15 mouse cellular contexts compared by ENCODE assay signal in the genomic region with DNA sequence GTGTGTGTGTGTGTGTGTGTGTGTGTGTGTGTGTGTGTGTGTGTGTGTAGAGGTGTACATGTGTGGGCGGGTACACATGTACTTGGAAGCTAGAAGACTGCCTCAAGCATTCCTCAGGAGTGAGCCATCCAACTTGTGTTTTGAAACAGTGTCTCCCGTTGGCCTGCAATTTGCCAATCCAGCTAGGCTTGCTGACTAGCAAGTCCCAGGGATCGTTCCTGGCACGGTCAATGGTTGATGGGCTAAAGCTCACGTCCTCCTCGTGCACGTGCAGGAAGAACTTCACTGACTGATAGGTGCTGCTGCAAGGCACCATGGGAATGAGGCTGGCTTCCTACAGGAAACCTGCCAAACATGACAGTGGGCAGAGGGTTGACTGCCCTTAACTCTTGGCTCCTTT. TPM values are rescaled to one million over a fixed set of nuclear protein-coding genes. Genes with fewer than 3 reads are reported as not detected.
DNase-seq lines count a peak whose midpoint lies in the region; ATAC-seq lines count a peak whose summit lies in the region.
"Had no signal": no experiment of that assay in that cellular context is flagged by ENCODE, and none has a peak within 500 bp of the region (broad histone marks: within the 10 kb centered on the region; RNA-seq: fewer than 3 reads in every experiment).

No protein-coding gene starts in this region.

- 0 out of 2 replicates have a peak, but pooled peaks have one; percentile 9 for ATAC-seq in liver, embryonic 12.5 days
- ATAC-seq in liver, embryonic 11.5 days (replicated peaks; ENCODE audit: low FRiP score), result no peak
- ATAC-seq in hindbrain, embryonic 14.5 days (ENCODE audit: low FRiP score), result no peak
- ATAC-seq: liver, postnatal 0 days had no signal

- no peaks in the 10 kb centered on the region for H3K27me3 ChIP-seq in liver, embryonic 12.5 days (replicated peaks)
- H3K27me3 ChIP-seq in liver, embryonic 11.5 days (replicated peaks; ENCODE audit: control insufficient read depth, insufficient read depth, low read length), result no peaks in the 10 kb centered on the region
- H3K27me3 ChIP-seq in hindbrain, embryonic 14.5 days (ENCODE audit: control insufficient read depth, insufficient read depth, low read length), result no peaks in the 10 kb centered on the region
- H3K27me3 ChIP-seq: forebrain, embryonic 12.5 days; hindbrain, embryonic 13.5 days; midbrain, embryonic 12.5 days had no signal

- no peak overlapping the region for H3K4me2 ChIP-seq in liver, embryonic 12.5 days
- H3K4me2 ChIP-seq in liver, embryonic 11.5 days, result no peak overlapping the region
- no peak overlapping the region for H3K4me2 ChIP-seq in hindbrain, embryonic 14.5 days (replicated peaks)
- H3K4me2 ChIP-seq: forebrain, embryonic 12.5 days; hindbrain, embryonic 13.5 days; midbrain, embryonic 12.5 days had no signal

- no peak overlapping the region for H3K27ac ChIP-seq in liver, embryonic 12.5 days
- H3K27ac ChIP-seq in liver, embryonic 11.5 days (ENCODE audit: low read depth, low read length), result no peak overlapping the region
- H3K27ac ChIP-seq in hindbrain, embryonic 14.5 days, result no peak overlapping the region
- H3K27ac ChIP-seq: forebrain, embryonic 12.5 days; heart, adult 2 months; hindbrain, embryonic 13.5 days; left cerebral cortex, adult 2 months; midbrain, embryonic 12.5 days had no signal

- no peaks in the 10 kb centered on the region for H3K9me3 ChIP-seq in liver, embryonic 12.5 days (replicated peaks)
- no peaks in the 10 kb centered on the region for H3K9me3 ChIP-seq in liver, embryonic 11.5 days (ENCODE audit: control insufficient read depth, low read length)
- no peaks in the 10 kb centered on the region for H3K9me3 ChIP-seq in hindbrain, embryonic 14.5 days (ENCODE audit: control insufficient read depth, low read length)
- H3K9me3 ChIP-seq: forebrain, embryonic 12.5 days; hindbrain, embryonic 13.5 days; midbrain, embryonic 12.5 days had no signal

- 89% methylated on average over 7 of the region's 7 CpGs for WGBS in liver, embryonic 12.5 days (ENCODE audit: insufficient replicate concordance)
- 83% methylated on average over 7 of the region's 7 CpGs for WGBS in liver, embryonic 11.5 days
- WGBS in hindbrain, embryonic 14.5 days, result 94% methylated on average over 7 of the region's 7 CpGs

- H3K4me3 ChIP-seq in liver, embryonic 12.5 days, result no peak overlapping the region
- no peak overlapping the region for H3K4me3 ChIP-seq in liver, embryonic 11.5 days (ENCODE audit: low read depth, low read length)
- H3K4me3 ChIP-seq in hindbrain, embryonic 14.5 days (replicated peaks; ENCODE audit: low read length), result no peak overlapping the region
- H3K4me3 ChIP-seq: forebrain, embryonic 12.5 days; heart, adult 2 months; hindbrain, embryonic 13.5 days; left cerebral cortex, adult 2 months; midbrain, embryonic 12.5 days had no signal

- H3K4me1 ChIP-seq in liver, embryonic 12.5 days, result peaks cover 17% of the 10 kb centered on the region
- peaks cover 5% of the 10 kb centered on the region for H3K4me1 ChIP-seq in liver, embryonic 11.5 days (replicated peaks; ENCODE audit: control insufficient read depth, insufficient read depth, low read length)
- peaks cover 9% of the 10 kb centered on the region for H3K4me1 ChIP-seq in hindbrain, embryonic 14.5 days (replicated peaks; ENCODE audit: control insufficient read depth, insufficient read depth, low read length)

- DNase-seq in kidney, adult 11 months, result peak; percentile 77
- DNase-seq in kidney, postnatal 14 days, result no peak
- DNase-seq in liver, embryonic 11.5 days (ENCODE audit: low spot score), result no peak
- DNase-seq in fibroblast of lung, adult 2 months (ENCODE audit: low read depth), result peak; percentile 45
- no peak for DNase-seq in hindbrain, embryonic 14.5 days (ENCODE audit: low spot score)
- DNase-seq in thymus, adult 18-20 months, result no peak
- DNase-seq: cerebellum, adult 11-12 months; liver, postnatal 0 days had no signal

- no peak overlapping the region for H3K9ac ChIP-seq in liver, embryonic 12.5 days
- no peak overlapping the region for H3K9ac ChIP-seq in liver, embryonic 11.5 days (ENCODE audit: low read depth, low read length)
- no peak overlapping the region for H3K9ac ChIP-seq in hindbrain, embryonic 14.5 days
- H3K9ac ChIP-seq: forebrain, embryonic 12.5 days; hindbrain, embryonic 13.5 days; liver, postnatal 0 days; midbrain, embryonic 12.5 days had no signal

- peaks cover 85% of the 10 kb centered on the region for H3K36me3 ChIP-seq in liver, embryonic 12.5 days
- H3K36me3 ChIP-seq in liver, embryonic 11.5 days (ENCODE audit: control insufficient read depth, insufficient read depth, low read length), result peaks cover 29% of the 10 kb centered on the region
- peaks cover 41% of the 10 kb centered on the region for H3K36me3 ChIP-seq in hindbrain, embryonic 14.5 days (replicated peaks; ENCODE audit: control insufficient read depth, insufficient read depth)

RNA-seq across cellular contexts. Expression of a gene that starts 17.9 kb away (rescaled TPM):
- 0.35 and 0.87 TPM in 2 replicates for polyA plus RNA-seq in liver, embryonic 12.5 days (2016; fragmentation: Nextera tagmentation; extraction: Ambion mirVana)
- 0.67 and 0.96 TPM in 2 replicates for polyA plus RNA-seq in liver, embryonic 11.5 days (2014; fragmentation: Nextera tagmentation; extraction: Ambion mirVana)
- polyA plus RNA-seq in hindbrain, embryonic 14.5 days (2014; fragmentation: Nextera tagmentation; extraction: Ambion mirVana), result 0.55 and 0.59 TPM in 2 replicates
- polyA plus RNA-seq: small intestine, adult 2 months had no signal

RNA-seq across cellular contexts. Expression of a gene that starts 58.3 kb away (rescaled TPM):
- 0.37 and 0.52 TPM in 2 replicates for polyA plus RNA-seq in liver, embryonic 12.5 days (2016; fragmentation: Nextera tagmentation; extraction: Ambion mirVana)
- 0.64 and 1.0 TPM in 2 replicates for polyA plus RNA-seq in liver, embryonic 11.5 days (2014; fragmentation: Nextera tagmentation; extraction: Ambion mirVana)
- polyA plus RNA-seq in hindbrain, embryonic 14.5 days (2014; fragmentation: Nextera tagmentation; extraction: Ambion mirVana), result 1.8 and 2.6 TPM in 2 replicates

Comparison
In these comparisons a context has a peak if more than half of its experiments do, and no peak if none do; other contexts are left out.
1. DNase-seq: peak in kidney, adult 11 months (single experiment) and fibroblast of lung, adult 2 months (single experiment); none in kidney, postnatal 14 days (single experiment), liver, embryonic 11.5 days (single experiment), hindbrain, embryonic 14.5 days (single experiment) and thymus, adult 18-20 months (0 of 2).